Mouse (Mus musculus) layer of hippocampus, adult 9-10 months (tissue): Measurements from ENCODE around the gene Naaladl2.
A peak's percentile ranks its signal among the peaks of the same experiment; 100 is the strongest.

Experiments used
- DNase-seq: peaks from one replicate; pipeline ENCODE4 v3.0.0; 2022; ENCODE audit warnings: low spot score

Gene Naaladl2

DNA sequence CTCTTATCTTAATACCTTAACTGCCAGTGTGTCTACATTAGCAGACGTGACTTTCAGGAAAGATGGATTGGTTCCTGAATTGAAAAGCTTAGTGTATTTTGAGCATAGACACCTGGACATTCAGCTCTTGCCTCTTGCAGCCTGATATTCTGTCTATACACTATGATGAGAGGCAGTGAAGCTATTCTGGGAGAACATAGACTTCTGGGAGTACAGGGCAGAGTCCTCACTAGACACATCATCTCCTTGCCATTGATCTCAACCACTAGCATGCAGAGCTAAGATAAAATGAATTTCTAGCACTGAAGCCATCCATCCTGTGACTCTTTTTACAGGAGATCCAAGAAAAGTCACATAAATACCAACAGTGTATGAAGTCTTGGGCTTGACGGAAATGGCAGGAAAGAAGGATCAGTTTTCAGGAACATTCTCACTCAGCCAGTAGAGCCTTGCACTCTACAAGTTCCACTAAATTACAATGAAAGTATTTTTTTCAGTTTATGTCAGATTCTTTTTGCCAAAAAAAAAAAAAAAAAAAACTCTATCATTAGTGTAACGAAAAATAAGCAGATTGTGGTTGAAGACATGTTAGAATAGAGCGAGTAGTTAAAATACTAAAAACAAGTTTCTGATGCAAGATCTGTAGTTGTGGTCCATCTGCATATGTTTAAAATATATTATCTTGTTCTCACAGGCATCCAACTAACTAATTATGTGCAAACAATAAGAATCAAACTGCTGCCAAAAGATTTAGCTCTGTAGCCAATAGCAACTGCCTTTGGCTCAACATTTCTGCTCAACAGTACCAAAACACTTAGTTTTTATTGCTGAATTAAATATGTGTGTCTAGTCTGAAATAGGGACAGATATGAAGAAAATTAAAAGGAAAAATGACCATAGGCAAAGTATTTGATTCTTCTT, 1171.1 kb downstream of the Naaladl2 start:
- DNase-seq, result peak; percentile 3

DNA sequence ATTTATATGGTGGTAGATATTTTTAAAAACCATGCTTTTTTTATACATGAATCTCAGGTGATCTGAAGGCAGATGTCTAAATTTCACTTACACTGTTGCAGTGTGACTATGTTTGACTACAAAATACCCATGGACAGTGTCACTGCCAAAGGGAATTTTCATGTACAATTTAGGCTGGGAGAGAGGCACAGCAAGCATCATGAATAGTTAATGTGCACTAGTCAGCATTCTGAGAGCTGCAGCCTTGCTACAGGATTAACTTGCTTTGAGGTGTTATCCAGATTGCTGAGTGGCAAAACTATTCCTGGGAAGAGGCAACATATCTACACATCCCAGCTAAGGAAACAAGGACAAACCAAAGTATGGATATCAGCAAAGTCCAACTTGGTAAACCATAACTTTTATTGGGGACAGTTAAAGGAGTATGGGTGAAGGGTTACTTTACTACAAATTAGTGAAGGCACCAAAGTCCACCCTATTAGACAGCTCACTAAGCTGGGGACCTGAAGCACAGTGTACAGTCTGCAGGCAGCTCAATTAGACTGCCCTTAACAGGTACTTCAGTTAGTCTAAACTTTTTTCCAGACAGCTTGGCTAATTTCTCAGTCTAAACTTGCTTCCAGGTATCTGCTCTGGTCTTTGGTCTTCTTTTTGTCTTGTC, 1181.0 kb downstream of the Naaladl2 start:
- no peak for DNase-seq

DNA sequence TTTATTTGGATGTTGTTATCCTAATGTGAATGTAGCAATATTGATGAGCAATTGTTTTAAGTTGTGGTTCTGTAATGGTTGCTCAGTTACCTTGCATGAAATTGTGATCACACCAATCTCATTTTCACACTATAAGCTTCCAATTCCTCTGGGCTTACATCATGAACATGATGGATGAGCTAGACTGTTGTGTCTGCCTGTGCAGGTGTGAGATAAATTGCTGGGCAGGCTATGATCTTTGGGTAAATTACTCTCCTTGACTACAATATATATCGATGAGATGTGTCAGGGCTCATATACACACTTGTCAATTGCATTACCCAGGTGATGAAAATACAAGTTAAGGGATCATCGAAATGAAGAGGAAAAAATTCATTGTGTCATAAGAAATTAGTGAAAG, 1197.9 kb downstream of the Naaladl2 start:
- DNase-seq, result no peak

DNA sequence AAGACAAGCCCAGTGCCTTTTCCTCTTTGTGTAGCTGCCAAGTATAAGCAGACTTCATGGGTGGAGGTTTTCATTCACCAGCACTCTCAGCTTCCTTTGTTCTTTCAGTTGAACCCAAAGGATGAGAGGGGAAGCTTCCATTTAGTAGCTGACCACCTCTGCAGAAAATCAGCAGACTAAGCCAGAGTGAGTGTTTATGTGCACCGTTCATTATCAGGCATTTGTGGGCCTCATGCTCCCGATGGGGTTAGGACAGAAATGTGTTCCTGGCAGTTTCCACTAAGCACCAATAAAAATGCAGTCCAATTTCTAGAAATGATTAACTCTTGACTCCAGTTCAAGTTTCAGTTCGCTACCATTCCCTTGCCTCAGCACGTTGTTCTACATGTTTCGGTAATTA, 1206.8 kb downstream of the Naaladl2 start:
- DNase-seq, result no peak

DNA sequence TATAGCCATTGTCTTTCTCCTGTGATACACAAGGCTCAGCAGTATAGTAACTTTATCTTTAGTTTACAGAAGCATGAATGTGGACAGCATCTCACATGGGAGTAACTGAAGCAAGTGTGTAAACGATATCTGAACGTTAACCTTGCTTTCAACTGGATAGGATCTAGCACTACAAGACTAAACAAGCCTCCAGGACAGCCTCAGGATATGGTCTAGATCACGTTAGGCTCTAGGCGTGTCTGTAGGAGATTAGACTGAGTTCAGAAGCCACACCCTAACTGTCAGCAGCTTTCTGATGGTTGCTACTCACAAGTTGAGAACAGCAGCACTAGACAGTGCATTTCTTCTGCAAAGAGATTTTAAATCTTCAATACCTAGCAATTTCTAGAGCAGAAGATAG, 1216.0 kb downstream of the Naaladl2 start:
- DNase-seq, result no peak

DNA sequence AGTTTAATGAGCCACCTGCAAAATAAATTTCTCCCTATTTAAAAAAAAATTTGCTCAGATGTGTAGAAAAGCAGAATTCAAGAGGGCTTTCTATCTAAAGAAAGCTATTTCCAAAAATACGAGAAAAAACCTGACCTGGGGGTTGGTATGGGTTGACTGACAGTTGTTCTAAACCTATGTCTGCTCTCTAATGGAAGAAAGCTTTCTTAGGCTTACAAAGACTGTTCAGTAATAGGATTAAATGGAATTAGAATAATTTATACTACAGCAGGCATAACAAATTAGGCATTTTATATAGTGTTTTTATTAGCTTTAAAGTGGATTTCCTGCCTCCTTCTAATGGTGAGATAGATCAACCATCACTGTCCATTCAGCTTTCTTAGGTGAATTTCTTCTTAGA, 1236.4 kb downstream of the Naaladl2 start:
- no peak for DNase-seq

DNA sequence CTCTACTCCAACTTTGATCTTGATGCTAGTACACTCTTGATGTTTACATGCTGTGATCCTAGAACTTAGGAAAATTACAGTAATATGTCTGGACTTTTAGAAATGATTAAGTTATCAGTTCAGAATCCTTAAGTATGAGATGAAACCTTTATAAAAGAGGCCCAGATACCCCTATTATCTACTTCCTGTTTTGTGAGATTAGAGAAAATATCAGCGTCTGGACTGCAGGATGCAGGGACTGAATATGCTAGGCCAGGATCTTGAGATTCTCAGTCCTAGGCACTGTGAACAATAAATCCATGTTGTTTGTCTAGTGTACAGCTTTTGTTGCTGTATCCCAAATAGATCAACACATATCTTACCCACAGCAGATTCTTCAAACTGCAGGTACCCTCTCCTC, 1278.4 kb downstream of the Naaladl2 start:
- no peak for DNase-seq

DNA sequence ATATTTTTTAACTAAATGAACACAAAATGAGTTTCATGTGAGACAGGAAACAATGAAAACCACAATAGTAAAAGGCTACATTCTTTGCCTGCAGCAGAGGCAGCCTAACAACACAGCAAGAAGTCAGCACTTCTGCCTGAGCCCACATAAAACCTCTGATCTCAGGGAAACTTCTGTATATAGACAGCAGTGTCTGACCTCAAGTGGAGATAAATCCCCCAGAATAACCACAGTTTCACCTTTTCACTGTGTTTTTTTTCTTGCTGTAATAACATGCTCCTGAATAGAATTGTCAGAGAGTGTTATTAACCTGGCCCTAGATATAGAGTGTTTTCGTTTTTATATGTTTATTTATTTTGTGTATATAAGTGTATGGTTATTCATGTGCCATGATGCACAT, 1286.8 kb downstream of the Naaladl2 start:
- DNase-seq, result no peak

DNA sequence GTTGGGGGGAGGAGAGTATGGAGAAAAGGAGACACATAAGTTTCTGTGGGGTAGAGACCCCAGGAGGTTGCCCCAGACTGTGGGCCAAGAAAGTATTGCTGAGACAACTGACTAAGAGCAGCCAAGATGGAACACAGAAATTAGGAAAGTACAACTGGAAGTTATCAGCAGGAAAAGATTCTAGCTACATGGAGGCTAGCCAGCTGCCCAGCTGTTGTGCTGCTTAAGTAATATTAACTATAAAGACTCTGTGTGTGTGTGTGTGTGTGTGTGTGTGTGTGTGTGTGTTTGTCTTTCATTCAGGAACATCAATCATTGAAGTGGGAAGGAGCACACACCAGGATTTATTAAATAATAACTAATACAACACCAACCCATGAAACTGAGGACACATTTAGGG, 1326.5 kb downstream of the Naaladl2 start:
- no peak for DNase-seq

DNA sequence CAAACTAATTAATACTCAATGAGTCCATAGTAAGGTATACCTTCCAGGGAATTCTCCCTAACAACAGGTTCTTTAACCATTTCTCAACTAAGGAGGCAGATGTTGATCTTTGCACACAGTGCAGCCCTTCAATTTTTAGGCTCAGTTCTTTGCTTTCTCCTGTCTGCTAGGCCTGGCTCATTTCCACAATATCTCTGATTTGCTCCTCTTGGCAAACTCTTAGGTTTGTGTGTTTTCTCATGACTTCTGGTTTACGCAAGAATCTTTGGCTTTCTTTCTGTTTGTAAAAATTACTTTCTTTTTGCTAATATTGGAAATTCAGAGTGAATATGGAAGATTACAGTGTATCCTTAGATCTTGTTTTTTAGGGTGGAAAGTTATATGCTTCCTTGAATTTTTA, 1385.3 kb downstream of the Naaladl2 start:
- DNase-seq, result no peak
